Mouse (Mus musculus) embryo, embryonic 11 days (tissue): ENCODE data around the gene Olfr1312.
"Not testable (repeated sequence)": the region's sequence is repeated elsewhere in the genome, so short reads cannot be mapped to it uniquely, and the experiment has no call there.

Experiments used
- DNase-seq: peaks from one replicate; pipeline ENCODE4 v3.0.0-alpha.2; 2015

The Olfr1312 gene

GRCm38 (mm10) chr2:112050138-112050537 is at the start of gene Olfr1312:
TSS of gene Olfr1312 (minus strand) at chr2:112050238.
- no peak for DNase-seq

- no peak for DNase-seq
Observed at GRCm38 (mm10) chr2:112096681-112097080, 46.6 kb upstream of the Olfr1312 start, which contains the start of gene Olfr1314. TSS of gene Olfr1314 (minus strand) at chr2:112096781.

GRCm38 (mm10) chr2:112077743-112078142 is 27.7 kb upstream of the Olfr1312 start, which contains the start of gene Olfr1313:
TSS of gene Olfr1313 (minus strand) at chr2:112077843.
- no peak for DNase-seq

- DNase-seq, result not testable (repeated sequence)
Observed at GRCm38 (mm10) chr2:112026971-112027370, 23.1 kb downstream of the Olfr1312 start.

GRCm38 (mm10) chr2:112024312-112024711 is 25.7 kb downstream of the Olfr1312 start, which contains the start of gene Olfr1311:
TSS of gene Olfr1311 (minus strand) at chr2:112024412.
- no peak for DNase-seq

GRCm38 (mm10) chr2:112014900-112015299 is 35.1 kb downstream of the Olfr1312 start:
- no peak for DNase-seq

- DNase-seq, result no peak
Observed at GRCm38 (mm10) chr2:112012608-112013007, 37.4 kb downstream of the Olfr1312 start, which contains the start of gene Olfr1310. TSS of gene Olfr1310 (minus strand) at chr2:112012708.

- DNase-seq, result no peak
Observed at GRCm38 (mm10) chr2:111990181-111990580, 59.9 kb downstream of the Olfr1312 start, which contains the start of gene Olfr1309. TSS of gene Olfr1309 (minus strand) at chr2:111990281.
